Mouse (Mus musculus): Measurements from ENCODE around the gene Kcnj4. TPM values are rescaled to one million over a fixed set of nuclear protein-coding genes. Genes with fewer than 3 reads are reported as not detected.
A peak's percentile ranks its signal among the peaks of the same experiment; 100 is the strongest.
"Not testable (repeated sequence)": the region's sequence is repeated elsewhere in the genome, so short reads cannot be mapped to it uniquely, and the experiment has no call there.

Gene Kcnj4
- polyA plus RNA-seq, 1 experiment: 0.07 TPM

DNA sequence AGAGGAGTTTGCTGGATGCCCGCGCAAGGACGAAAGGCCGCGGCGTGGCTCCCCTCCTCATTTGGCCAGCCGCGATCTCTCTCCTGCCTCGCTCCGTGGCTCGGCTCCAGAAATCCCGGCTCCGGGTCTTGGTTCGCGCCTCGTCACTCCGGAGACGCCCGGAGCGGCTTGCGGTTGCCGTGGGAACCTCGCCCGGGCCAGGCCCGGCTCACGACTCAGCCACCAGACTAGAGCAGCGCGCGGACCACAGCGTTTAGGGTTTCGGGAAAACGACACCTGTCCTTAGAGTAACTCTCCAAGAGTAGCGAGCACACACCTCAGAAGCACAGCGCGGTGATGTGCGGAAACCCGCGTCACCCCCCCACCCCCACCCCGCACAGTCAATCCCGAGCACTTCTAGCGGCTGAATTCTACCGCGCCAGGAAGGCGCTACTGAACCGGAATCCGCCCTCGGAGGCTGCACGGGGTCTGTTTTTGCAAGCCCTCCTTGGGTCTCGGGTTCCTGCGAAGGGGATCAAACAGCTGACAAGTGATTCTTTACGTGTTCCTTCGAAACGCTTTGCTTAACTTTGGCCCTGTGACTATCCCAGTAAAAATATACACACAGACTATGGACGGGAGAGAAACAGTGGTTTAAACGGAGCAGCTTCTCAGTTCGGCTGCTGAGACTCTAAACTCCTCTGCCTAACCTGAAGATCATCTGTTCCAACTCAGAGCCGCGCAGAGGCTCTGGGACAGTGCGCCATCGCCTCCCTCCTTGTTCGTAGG, 6.7 kb upstream of the Kcnj4 start:
- DNase-seq (ENCODE audit: low spot score): peak; percentile 64

DNA sequence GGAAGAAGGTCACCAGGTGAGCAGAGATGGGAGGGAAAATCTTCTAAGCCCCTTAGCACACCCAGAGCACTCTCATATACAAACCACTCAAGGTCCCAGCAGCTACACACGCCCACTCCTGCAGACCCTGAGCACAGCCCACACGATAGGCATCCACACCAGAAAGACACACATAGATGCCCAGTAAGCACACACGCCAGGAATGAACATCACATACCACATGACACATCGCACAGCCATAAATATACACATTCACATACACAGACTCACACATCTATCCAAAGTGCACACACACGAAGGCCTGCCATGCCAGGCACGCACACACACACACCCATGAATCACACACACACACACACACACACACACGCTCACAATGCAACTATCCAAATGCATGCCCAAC, 5.4 kb upstream of the Kcnj4 start:
- no peak for DNase-seq (ENCODE audit: low spot score)

DNA sequence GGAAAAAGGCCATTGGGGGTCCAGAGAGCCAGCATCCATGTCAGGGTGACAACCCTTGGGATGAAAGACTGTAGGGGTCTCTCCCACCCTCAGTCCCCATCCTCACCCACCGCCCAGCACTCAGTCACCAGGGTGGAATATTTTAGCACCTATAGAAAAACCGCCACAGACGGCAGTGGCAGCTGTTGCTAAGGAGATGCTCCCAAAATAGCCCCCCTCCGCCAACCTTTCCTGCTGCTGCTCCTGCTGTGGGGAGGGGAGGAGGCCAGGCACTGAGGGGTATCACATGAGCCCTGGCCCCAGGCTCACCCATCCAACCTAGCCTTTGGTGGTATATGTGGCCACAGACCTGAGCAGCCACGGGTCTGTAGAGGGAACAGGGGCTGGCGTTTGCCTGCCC, 5.0 kb upstream of the Kcnj4 start:
- no peak for DNase-seq (ENCODE audit: low spot score)

DNA sequence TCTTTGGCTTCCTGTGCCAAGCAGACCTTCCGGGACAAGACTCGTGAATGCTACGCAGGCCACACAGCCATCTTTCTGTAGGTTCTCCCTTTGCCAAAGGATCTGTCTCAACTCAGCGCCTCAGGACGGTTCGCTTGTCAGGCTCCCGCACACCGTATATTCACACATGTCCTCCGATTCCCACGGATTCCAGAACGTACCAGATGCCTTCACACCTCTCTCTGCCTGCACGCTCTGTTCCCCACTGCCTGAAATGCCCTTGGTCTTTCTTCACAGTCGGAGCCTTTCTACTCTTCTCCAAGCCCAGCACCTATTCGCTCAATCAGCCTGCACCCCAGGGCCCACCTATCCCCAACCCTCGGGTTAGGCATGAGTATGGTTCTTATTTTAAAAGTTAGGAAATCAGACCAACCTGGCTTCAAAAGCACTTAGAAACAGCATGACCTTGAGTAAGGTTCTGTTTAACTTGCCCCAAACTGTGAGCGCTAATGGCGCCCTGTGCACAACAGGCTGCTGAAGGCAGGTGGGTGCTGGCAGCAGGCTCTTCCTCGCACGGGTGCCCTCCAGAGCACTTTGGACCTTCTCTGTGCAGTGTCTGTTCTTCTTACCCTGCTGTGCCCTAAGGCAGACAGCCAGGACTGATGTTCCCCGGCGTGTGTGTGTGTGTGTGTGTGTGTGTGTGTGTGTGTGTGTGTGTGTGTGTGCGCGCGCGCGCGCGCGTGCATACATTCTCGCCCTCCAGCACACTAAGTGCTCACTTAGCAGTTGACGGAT, 2.2 kb upstream of the Kcnj4 start:
- no peak for DNase-seq (ENCODE audit: low spot score)

DNA sequence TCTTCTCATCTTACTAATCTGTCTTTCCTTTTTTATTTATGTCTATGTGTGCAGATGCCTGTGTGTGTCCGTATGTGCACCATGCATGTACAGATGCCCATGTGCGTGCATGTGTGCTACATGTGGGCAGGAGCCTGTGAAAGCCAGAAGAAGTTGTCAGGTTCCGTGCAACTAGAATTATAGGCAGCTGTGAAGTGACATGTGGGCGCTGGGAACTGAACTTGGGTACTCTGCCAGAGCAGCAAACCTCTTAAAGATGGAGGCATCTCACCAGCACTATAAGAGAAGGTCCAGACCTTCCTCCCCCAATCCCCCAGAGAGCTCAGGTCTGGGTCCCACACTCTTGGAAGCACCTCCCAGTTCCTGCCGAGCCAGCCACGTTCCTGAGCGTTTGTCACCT, 1.4 kb upstream of the Kcnj4 start:
- DNase-seq (ENCODE audit: low spot score): no peak

DNA sequence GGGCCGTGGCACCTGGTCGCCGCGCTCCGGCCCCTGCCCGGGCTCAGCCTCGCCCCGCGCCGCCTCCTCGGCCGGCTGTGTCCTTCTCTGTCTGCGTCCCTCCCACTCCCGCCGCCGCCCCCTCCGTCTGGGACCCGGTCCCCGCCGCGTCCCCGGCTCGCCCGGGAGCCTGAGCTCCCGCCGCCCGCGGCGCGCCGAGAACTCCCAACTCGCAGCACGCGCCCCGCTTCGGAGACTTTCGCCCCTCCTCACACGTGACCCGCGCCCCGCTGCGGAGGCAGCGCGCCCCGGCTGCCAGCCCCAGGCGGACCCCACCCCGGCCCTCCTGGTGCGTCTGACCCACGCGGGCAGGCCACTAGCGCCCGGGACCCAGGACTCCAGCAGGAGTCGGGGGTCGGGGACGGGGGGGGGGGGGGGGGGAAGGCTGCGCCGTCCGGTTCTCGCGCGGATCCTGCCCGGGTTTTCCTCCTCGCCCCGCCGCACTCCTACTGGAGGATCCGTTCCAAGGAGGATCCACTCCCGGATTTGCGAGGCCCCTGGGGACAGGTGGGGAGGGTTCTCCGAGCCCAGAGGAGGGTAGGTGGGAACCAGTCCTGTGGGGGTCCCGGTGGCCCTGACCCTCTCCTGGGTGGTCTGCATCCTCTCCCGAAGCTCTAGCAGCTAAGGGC, 709 bp upstream of the Kcnj4 start:
- peak; percentile 42 for DNase-seq (ENCODE audit: low spot score)

DNA sequence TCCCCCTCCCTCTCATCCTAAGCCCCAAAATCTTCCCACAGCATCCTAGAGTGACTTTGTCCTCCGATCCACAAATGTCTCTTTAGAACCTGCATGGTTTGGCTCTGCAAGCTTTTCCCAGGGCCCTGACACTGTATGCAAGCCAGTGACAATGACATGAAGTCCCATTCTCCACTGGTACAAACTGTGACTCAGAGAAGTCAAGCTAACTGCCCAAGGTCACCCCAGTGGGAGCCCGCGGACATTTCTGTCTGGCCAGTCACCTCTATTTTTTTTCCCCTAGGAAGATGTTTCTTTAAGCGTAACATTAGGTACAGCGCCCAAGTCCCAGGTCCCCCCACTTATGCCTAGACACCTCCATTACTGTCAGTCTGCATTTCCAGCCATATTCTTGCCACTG, 1.6 kb downstream of the Kcnj4 start:
- DNase-seq (ENCODE audit: low spot score): no peak

DNA sequence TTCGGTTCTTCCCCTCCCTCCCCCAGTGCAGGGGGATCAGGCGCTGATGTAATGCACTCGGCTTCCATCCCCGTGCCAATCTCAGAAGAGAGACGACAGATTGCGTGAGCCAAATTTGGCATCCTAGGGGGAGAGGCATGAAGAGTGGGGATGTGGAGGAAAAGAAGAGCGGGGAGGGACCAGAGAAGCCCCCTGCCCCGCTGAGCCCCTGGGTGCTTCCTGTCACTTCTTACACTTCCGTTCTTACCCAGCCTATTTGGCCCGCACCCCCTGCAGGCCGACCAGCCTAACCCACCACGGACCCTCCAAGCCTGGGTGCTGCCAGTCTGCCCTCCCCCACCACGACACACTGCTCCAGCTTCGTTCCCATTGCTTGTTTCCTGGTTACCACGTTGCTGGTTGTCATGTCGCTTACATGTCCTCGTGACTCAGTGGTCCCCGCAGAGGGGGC, 2.1 kb downstream of the Kcnj4 start:
- DNase-seq (ENCODE audit: low spot score): no peak

DNA sequence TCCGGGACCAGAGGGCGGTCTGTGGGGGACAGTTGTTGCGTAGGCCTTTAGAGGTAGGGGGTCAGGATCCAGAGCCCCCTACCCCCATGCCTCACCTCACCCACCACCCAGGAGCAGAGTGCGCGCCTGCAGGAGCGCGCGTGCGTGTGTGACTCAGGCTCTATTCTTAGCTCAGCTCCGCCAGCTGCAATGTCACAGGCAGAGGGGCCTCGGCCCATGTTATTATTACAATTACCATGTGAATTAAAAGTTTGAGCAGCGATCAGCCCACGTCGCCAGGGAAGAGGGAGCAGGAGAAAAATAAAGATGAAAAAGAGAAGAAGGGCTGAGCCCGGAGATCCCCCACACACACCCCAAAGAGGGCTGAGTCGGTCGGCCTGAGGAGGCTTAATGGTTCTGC, 4.9 kb downstream of the Kcnj4 start:
- DNase-seq (ENCODE audit: low spot score): no peak

DNA sequence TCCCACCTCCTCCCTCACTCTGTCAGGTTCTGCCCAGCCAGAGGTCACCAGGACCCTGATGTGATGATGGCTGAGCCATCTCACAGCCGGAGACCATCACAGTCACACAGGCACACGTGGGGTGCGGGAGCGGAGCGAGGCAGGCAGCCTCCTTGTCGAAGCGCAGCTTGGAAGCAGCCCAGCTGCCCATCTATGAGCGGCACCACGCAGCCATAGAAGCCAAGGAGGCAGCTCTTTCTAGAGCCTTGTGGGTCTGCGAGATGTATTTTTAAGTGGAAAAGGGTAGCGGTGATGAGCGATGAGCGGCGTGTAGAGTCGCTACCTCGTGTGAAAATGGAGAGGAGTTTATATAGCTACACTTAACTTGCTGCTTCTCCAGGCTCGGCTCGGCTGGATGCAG, 11.5 kb downstream of the Kcnj4 start:
- DNase-seq (ENCODE audit: low spot score): no peak

DNA sequence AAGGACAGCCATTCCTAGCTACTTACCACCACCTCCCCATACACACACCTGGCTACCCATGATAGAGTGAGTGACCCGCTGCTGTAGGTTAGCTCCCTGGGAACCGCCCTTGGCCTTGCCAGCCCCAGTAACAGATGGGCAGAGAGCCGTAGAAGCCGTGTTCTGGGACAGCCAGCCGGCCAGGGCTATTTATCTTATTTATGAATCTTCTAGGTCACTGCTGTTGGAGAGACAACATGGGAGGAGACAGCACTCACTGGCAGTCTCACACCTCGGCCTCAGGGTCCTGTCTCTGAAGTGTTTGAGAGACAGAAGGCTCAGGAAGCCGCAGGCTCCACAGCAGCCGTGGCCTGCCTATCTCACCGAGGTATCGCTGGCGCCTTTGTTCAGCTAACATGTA, 15.6 kb downstream of the Kcnj4 start:
- DNase-seq (ENCODE audit: low spot score): no peak

DNA sequence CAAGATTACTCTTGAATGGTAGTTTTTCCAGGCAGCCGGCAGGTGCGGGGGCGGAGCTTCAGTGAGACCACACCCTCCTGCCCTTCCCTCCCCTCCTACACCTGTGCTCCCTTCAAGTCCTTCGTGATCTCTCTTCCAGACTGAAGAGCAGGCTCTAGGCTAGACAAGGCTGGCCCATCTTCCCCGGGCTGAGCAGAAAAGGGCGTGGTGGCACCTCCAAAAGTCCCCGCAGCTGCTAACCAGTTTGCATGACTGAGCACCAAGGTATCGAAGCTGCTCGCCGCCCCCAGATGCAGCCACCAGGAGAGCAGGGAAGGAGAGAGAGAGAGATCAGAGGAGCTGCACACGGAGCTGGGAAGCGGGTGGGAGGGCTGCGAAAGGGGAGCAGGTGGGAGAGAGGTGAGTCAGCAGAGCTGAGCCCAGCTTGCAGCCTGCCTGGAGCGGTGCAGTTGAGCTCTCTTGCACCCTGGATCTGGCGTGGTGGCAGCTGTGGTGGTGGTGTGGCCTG, 23.8 kb downstream of the Kcnj4 start:
- DNase-seq (ENCODE audit: low spot score): no peak

DNA sequence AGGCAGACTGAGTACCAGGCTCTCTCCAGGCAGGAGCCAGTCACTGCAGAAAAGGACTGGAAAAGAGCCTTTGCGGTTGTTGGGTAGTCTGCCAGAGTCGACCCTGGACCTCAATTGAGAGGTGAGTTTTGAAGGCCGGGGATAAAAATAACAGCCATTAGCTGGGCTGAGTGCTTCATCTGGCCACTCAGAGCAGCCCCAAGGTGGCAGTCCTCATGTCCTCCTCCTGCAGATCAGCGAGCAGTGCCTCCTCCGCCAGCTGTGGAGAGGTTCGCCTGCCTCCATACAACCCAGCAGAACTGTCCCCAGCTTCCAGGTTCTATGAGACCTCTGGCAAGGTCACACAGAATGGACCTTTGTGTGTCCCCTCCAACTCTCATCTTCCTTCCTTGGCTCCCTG, 27.8 kb downstream of the Kcnj4 start:
- no peak for DNase-seq (ENCODE audit: low spot score)

DNA sequence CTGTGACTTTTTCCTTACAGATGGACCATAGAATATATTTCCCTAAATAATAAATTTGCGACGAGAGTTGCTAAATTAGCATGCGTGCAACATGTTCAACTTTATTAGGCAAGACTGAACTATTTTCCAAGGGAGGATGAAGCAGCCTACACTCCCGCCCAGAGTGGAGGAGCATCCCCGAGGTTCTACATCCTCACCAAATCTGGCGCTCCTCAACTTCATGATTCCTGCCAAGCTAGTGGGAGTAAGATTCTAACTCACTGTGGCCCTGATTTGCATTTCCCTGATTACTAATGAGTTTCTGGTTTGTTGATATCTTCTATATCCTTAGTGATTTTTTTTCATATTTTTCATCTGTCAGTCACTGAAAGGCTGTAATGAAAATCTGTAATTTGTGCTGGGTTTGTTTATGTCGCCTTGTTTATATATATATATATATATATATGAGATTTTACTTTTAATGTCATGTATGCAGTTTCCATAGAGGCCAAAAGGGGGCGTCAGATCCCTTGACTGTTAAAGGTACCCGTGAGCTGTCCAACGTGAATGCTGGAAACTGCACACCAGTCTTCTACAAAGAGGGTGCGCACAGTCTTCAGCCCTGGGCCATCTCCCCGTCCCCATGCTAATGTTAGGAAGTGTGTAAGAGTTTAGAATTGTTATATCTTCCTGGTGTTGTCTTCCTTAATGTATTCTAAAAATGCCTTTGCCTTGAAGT, 31.2 kb downstream of the Kcnj4 start:
- DNase-seq (ENCODE audit: low spot score): no peak

DNA sequence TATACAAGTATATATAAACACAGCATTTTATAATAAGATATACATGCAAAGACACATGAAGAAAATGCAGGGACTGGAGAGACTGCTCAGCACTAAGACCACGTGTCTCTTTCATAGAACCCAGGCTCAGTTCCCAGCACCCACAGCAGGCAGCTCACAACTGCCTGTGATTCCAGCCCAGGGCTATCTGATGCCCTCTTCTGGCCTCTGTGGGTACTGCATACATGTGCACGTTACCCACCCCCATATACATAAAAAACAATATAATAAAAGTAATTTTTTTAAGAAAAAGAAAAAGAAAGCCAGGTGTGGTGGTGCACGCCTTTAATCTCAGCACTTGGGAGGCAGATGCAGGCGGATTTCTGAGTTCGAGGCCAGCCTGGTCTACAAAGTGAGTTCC, 32.0 kb downstream of the Kcnj4 start:
- no peak for DNase-seq (ENCODE audit: low spot score)

DNA sequence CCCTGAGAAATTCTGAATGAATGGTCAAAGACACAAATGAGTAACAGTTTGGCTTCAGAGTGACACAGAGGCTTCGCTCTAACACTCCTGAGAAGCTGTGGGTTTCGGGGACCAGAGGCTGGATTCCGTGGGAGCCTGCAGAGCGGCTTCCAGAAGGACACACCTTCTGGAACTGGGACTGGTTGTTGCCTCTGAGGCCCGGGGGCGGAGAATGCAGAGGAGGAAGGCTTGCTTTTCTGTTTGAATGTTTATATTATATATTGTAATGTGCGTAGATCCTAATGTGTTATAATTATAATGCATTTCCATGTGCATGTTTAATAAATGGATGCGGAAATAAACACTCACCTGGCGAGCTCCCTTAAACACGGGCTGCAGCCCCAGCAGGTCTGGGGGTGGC, 33.9 kb downstream of the Kcnj4 start:
- DNase-seq (ENCODE audit: low spot score): no peak

DNA sequence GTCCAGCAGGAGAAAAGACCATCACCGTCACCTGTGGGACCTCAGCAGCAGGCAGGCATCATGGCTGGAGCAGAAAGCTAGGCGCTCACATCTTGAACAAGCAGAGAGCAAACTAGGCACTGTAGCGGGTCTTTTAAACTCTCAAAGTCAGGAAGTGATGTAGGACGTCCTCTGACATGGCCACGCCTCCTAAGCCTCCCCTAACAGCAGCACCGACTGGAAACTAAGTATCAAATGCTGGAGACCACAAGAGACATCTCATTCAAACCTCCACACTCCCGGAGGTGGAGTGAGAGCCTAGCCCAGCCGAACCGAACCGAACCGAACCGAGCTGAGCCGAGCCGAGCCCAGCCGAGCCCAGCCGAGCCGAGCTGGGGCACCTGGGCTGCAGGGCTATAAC, 34.5 kb downstream of the Kcnj4 start:
- DNase-seq (ENCODE audit: low spot score): no peak

DNA sequence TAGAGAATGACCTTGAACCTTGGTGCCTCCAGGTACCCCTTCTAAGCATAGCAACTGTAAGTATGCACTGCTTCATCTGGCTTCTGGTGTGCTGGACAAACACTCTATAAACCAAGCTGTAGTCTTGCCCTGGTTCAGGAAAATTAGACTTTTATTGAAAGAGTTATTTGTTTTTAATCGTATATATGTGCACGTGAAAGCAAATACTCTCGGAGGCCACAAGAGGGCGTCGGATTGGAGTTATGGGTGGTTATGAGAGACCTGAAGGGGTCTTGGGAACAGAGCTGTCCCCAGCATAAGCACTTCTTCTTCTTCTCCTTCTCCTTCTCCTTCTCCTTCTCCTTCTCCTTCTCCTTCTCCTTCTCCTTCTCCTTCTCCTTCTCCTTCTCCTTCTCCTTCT, 35.5 kb downstream of the Kcnj4 start:
- no peak for DNase-seq (ENCODE audit: low spot score)

DNA sequence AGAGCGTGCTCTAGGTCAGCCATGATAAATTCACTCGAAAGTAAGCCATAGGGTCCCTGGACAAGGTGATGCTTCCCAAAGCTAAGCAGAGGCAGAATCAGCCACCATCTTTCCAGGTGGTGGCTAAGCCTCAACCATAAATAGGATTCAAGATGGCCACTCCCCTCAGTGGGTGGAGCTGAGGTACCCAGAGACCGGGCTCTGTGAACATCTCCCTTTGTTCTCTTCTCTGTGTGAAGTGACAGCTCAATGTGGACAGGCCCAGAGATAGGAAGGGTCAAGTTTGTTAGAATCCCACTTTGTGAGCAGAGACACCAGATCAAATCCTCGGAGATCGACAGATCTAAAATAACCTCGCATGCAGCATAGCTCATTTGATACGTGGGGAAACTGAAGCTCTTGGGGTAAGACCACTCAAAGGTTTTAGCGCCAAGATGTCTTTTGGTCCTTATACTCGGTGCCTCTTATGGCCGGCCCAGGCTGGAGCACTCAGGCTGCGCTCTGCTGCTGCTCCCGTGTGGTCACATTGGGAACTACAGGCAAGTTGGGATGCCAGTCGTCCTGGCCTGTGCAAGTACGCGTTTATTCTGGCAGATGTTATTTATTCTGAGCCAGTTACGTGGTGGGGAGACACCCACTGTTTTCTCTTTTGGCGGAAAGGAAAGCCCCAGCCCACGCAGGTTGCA, 38.3 kb downstream of the Kcnj4 start:
- peak; percentile 65 for DNase-seq (ENCODE audit: low spot score)

DNA sequence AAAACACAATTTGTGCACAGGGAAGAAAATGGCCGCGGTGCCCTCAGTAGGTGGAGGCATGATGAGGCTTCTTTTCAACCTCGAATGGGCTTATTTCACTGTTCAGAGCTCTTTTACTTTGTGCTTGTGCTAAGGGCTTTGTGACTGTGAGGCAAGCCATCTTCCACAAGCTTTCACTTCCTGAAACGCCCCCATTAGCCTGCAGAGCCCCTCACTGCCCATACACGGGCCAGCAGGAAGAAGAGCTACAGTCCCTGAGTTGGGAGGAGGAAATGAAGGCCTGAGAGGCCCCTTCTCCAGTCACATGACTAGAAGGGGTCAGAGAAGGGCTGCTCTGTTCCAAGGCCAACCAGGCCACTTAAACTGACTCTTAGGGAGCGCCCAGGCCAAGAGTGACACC, 48.5 kb downstream of the Kcnj4 start:
- no peak for DNase-seq (ENCODE audit: low spot score)

DNA sequence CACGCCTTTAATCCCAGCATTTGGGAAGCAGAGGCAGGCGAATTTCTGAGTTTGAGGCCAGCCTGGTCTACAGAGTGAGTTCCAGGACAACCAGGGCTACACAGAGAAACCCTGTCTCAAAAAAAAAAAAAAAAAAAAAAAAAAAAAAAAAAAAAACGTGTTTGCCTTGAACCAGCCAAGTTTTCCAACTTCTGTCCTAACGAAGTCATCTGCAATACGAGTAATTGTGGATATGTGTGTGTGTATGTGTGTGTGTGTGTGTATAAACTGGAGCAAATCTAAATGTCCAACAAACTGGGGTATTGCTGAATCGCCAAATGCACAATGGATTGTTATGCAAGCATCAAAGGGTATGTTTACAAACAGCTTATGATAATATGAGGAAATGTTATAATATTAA, 48.9 kb downstream of the Kcnj4 start:
- not testable (repeated sequence) for DNase-seq (ENCODE audit: low spot score)
